Mouse (Mus musculus): ENCODE measurements around the gene Rnaseh2b.

The Rnaseh2b gene

DNA sequence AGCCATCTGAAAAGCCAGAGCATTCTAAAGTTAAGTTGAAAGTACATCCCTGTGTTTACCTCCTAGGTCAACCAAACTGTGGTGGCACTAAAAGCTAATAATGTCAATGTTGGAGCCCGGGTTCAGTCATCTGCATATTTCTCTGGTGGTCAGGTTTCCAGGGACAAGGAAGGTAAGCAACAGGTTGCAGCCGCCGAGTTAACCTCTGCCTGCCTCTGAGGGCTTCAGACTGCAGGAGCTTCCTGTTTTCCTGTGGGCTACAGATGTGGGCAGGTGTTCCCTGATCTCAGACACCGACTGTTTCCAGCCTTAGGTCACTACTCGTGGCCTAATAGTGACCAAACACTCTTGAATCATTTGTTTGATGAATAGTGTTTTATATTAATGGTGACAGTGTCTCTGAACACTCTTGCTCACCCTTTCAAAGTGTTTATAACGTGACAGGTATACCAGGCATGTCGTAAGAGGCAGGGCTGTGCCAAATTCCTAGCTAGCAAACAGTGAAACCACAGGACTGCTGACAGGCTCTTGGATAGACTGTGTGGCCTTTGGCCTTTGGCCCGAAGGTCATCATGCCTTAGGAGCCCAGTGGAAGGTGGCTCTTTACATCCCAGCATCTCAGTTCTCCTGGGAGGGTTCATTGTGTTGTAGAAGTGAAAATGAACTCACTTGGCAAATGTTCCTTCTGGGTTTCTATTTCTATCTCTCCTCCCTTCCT lies 69.0 kb downstream of the Rnaseh2b start:
- no peak for DNase-seq (ENCODE audit: low read depth, low spot score)

DNA sequence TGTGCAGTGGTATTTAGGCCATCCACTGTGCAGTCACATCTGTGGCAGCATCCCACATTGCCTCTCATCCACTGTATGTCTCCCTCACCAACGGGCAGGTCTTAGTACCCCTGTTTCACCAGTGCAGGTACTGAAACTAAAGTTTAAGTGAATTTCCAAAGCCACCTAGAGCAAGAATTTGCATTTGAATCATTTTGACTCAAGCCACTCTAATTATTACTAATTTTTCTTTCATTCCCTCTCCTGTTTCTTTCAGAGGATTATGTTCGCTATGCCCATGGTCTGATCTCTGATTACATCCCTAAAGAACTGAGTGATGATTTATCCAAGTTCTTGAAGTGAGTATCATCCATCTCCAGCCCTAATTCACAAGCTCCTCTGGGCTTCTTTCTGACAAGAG lies 71.4 kb downstream of the Rnaseh2b start:
- DNase-seq (ENCODE audit: low read depth, low spot score), result no peak

DNA sequence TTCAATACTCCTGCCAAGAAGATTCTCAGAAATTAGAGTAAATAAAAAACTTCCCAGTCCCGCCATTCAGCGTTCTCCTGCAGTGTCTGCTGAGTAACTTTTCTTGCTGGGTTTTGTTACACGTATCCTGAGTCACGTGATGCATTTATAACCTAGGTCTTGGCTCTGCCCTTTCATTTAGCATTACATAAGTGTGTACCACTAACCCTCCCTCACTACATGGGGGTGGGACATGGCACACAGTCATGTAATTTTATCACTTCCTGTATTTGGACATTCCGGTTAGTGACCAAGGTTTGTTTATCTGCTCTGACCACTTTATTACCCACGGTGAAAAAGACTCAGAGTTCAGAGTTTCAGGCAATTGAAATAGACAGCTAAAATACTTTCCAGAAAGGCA lies 78.4 kb downstream of the Rnaseh2b start:
- no peak for DNase-seq (ENCODE audit: low read depth, low spot score)

DNA sequence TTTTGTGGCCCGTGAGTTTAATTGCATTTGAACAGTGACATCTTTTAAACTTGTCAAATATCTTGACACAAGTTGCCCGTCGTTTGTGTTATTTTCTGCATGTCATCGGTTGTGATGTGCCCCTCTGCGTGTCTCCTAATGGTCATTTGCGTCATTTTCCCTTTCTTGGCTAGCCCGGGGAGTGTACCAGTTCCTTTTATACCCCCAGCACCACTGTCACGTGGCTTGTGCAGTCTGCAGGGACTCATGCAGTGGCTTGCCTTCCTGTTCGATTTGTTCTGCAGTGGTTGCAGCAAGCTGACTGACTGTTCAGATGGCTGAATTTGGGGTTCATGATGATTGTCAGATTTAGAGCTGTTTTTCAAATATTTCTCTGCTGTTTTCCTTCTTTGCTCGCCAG lies 81.6 kb downstream of the Rnaseh2b start:
- no peak for DNase-seq (ENCODE audit: low read depth, low spot score)

DNA sequence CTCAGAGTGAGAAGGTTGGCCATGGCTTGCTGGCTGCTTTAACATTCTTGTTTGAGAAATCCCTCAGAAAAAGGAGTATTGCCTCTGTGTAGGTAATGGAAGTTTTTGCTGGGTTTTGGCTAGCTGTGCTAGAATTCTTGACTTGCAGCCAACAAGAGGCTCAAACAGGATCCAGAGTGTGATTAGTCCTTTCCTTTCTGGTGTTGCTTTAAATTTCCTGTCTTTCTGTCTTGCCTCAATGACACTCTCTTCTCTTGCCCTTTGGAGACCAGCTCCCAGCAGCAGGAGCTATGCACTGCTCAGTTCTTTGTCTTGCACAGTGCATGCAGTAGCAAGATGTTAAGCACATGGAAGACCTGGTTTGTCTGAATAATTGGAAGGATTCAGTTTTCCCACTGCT lies 83.3 kb downstream of the Rnaseh2b start:
- no peak for DNase-seq (ENCODE audit: low read depth, low spot score)

DNA sequence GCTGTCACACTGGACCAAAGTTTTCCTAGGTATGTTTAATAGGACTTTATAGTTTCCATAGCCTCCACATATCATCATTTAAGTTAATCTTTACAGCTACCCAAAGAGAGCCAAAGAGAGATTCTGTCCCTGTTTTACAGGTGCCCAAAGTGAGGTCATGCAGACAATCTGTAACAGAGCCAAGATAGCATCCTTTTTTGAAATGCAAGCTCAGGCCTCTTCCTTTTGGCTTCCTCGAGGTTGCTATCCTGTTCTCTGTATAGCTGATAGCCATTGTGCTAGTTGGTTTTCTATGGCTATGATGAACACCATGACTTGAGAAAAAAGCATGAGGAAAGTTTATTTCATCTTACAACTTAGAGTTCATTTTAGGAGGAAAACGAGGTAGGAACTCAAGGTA lies 83.7 kb downstream of the Rnaseh2b start:
- DNase-seq (ENCODE audit: low read depth, low spot score), result no peak

DNA sequence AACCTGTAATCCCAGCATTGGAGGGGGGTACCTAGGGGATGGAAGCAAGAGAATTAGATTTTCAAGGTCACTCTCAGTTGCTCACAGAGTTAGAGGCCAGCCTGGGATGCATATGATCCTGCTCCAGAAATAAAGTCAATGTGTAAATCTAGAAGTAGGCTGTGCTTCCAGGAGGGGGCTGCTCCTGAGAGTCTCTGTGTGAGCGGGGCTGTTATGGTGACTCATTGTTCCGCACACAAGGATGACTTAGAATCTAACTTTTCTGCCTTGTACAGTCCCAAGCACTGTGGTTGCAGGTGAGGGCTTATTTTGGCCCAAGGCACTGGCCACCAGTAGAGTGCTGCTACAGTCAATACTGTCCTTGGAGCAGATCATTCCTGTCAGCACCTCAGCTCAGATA lies 87.0 kb downstream of the Rnaseh2b start:
- no peak for DNase-seq (ENCODE audit: low read depth, low spot score)

DNA sequence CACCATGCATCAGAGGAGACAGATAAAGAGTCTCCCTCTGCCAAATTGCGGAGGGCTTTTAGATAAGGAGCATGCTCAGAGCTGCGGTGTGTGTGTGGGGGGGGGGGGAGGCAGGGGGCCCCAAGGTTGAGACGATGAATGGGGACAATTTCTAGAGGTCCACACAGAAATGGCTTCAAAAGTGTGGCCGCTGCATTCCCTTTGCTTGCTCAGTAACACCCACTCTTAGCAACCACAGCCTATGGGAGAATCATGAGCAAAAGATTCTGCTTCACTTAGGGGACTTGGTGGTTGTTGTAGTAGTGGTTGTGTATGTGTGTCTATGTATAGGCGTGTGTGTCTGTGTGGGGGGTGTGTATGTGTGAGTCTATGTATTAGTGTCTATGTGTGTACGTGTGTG lies 88.2 kb downstream of the Rnaseh2b start:
- no peak for DNase-seq (ENCODE audit: low read depth, low spot score)

DNA sequence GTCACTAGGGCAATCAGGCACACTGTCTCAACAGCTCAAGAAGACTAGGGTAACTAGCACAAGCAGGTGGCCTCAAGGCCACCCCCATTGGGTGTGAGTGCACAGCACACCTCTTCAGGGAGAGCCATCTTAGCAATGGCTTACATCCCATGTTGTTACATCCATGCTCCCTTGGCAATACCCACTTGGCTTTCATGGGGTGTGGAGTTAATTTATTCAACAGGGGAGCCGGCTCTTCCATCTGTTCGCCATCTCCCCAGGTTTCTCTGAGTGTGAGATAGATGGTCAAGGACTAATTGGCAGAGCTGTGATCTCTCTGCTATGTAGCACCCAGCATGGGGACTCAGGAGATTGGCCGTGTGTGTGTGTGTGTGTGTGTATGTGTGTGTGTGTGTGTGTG lies 90.7 kb downstream of the Rnaseh2b start:
- no peak for DNase-seq (ENCODE audit: low read depth, low spot score)

DNA sequence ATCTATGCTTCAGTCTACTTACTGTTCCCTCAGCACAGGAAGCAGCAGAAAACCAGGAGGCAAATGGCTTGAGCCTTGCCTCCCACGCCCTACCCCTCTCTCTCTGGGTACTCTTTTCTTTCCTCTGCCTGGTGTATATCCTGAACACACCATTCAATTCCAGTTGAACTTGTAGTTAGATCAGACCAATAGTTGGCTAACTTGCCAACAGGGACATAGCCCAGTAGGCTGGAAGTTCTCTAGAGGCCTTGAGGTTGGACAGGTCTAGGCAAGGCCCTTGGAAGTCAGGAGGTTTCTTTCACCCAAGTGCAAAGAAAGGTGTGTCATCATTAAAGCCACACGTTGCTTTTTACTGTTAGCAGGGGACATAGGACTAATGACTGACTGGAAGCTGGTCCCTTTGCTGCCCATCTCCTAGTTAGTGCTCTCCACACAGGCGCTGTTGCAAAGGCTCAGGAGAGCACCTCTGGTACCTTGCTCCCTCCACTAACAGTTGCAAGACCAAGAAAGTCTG lies 91.5 kb downstream of the Rnaseh2b start:
- no peak for DNase-seq (ENCODE audit: low read depth, low spot score)

DNA sequence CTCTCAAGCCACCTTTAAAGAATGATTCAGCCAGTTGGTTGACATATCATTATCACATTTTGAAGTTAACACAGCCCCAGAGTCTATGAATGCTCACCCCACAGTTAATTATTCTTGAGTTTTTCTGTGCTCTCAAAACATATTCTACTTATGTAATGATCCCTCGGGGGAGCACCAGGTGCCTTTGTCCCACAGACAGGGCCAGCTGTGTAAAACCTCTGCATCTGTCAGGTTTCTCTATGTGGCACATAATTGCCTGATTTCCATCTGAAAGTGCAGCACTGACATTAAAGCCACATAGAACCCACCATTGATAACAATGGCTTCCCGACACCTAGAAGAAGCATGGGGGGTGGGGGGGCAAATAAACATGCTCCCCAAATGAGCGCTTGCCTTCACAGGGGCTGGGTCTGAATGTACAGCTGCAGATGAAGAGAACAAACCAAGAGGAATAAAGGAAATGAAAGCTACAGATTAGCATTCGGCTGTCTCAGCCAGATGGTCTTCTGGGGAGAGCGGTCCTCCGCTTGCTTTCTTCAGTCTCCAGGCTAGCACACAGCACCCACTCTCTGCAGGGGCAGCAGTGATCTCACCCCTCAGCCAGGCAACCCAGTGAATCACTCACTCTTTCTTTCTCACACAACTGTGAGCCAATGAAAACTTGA lies 96.8 kb downstream of the Rnaseh2b start:
- DNase-seq (ENCODE audit: low read depth, low spot score), result no peak

DNA sequence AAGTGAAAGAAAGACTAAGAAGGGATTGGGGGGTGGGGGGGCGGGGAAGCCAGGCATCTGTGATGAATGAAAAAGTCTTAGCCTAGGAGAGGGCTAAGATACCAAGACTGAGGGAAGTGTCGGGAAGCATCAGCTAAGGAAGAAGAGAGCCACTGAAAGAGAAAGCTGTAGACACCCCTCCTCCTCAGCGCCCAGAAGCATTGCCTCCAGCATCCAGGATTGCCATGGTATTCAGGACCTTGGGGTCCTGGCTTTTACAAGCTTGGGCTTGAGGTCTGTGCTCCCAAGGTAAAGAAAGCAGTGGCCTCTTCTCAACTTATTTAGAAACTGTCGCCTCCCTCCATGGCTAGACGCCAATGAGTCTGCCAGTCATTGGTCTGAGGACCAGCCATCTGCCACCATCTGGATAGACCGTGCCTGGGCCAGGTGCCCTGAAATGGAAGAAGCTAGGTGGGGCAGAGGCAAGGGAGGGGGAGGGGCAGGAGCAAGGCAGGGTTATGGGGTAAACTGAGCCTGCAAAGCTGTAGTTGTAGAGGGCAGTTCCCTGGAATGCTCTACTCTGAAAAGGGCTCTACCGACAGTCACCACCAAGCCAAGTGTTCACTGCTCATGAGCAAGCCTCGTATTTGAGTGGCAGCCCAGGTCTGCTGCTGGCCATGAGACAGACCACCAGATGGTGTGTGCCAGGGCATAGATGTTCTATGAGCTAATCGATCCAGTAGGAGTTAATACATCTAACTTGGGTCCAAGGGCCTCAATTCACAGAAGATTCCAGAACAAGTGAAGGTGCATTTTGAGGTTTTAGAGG lies 97.5 kb downstream of the Rnaseh2b start:
- no peak for DNase-seq (ENCODE audit: low read depth, low spot score)

DNA sequence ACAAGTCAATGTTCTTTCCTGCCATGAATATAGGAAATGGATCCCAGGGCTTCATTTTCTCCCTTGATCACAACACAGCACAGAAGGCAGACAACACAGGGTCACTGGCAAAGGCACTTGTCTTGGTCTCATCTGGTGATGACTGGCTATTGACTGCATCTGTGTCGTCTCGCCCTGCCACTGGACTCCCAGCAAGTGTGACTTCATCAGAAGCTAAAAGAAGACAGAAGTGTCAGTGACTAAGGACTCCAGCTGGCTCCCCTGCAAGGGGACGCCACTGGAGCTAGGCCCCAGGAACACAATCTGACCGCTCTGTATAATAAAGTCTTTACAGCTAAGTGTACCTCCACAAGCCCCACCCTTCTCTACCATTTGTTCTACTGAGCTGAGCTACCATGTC lies 100.4 kb downstream of the Rnaseh2b start:
- DNase-seq (ENCODE audit: low read depth, low spot score), result no peak

DNA sequence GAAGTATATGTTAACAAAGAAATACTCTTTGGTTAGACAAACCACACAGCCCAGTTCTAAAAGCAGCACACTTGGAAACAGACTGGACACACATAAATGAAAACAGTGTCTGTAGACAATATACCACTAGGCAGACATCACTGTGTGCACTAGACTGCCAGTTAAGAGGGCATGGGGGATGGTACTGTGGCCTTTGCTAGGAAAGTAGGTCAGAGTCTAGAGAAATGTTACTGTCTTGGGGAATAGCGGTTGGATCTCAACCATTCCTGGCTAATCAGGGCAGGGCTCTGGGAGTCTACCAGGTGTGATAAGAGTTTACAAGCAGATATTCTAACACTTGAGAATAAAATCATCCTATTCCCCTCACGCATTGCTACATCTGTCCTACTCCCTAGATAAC lies 103.0 kb downstream of the Rnaseh2b start:
- no peak for DNase-seq (ENCODE audit: low read depth, low spot score)

DNA sequence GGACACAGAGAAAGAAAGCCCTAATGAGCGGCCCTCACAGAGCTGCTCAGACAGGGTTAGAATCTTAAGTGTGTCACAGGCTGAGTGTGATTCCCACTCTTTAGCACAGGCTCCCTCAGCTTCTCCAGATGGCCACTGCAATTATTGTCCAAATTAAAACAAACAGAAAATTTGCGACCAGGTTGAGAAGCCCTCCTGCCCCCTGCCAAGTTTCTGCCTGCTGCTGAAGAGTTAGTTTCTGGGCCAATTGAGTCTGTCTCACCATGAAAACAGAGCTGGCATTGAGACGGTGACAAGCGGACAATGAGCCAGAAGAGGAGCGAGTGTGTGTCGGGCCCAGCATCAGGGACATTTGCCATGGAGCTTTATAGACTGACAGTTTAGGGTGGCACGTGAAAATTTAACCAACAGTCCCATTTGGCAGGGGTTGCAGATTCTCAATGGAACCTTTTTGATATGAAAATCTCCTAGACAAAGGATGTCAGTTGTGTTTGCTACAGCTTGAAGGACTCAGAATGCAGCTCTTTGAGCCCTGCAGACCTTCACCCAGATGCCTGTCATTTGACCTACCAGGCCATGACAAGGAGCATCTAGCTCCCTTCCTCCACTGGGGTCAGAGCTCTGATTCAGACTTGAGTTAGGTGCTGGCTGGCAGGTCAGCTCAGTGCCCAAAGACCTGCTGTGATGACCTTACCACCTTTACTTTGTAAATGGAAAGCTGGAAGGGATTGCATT lies 123.8 kb downstream of the Rnaseh2b start:
- no peak for DNase-seq (ENCODE audit: low read depth, low spot score)

DNA sequence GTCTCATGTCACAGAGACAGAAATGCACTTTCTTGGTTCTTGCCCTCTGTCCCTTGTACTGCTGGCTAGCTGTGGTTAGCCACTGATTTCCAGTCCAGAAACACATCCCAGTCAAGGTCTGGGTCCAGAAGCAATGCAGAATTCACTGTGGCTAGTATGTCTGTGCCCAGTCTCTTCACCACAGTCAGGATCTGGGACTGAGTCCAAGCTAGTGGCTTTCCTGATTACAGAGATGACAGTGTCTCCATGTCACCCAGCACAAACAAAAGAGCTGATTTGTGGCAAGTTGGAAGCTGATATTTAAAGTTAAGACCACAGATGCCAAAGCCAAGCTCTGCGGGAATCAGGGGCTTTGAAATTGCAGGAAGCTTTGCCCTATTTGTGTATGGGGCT lies 124.3 kb downstream of the Rnaseh2b start:
- DNase-seq (ENCODE audit: low read depth, low spot score), result no peak

DNA sequence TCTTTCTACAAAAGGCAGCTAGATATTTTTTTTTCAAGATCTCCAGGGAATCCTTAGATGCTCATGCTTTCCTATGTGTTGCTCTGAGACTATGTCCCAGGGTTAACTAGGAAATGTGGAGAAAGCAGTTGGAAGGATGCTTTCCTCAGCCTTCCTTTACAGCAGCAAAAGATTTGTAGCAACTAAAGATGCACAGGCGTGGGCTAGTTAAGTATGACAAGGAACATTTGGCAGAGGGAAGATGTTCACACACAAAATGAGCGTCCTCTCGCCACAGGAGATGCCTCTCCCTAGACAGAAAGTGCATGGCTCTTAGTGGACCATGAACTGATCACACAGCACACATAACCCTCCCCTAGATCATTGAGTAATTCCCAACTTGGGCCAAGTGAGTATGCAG lies 125.1 kb downstream of the Rnaseh2b start:
- DNase-seq (ENCODE audit: low read depth, low spot score), result no peak

DNA sequence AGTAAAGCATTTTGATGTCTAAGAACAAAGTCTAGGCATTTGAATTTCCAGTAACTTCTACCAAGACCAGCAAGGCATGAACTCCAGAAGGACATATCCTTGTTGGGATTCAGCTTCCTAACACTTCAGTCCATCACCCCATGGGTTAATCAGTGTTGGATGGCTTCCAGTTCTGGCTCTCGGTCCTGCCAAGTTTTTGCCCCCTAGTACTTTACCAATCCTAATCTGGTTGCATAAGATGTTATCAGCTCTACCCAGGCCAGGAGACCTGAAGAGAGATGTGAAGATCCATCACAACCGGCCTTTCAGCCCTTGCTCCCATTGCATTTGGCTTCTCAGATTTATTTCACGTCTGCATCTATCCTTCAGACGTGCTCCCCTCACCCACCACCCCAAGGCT lies 129.9 kb downstream of the Rnaseh2b start:
- DNase-seq (ENCODE audit: low read depth, low spot score), result no peak

Data from WW6 (cell line).